Mouse (Mus musculus) forebrain, embryonic 10.5 days (tissue): ENCODE measurements at regions not wholly inside any gene's neighbourhood (a gene's known extent, or its start where the extent isn't known, plus 50 kb on each side); places are given as distances from the start of the nearest gene placed in this dataset.

ENCODE experiments used
- DNase-seq: peaks from one replicate; pipeline ENCODE4 v3.0.0-alpha.2; 2017; ENCODE audit warnings: low spot score; ENCODE audit errors: extremely low spot score
- H3K27ac ChIP-seq: fragments of 300-500 bp; sonication (generic); 2 replicates; pipeline ENCODE4 v1.5.1; 2016; ENCODE audit warnings: mild to moderate bottlenecking
- H3K27me3 ChIP-seq: fragments of 300-500 bp; sonication (generic); 2 replicates; pipeline ENCODE4 v1.6.1; 2016; ENCODE audit warnings: mild to moderate bottlenecking; ENCODE audit not compliant: poor library complexity, severe bottlenecking
- H3K36me3 ChIP-seq: fragments of 300-500 bp; sonication (generic); replicated peaks from 2 replicates; pipeline ENCODE4 v1.6.1; 2016; ENCODE audit warnings: mild to moderate bottlenecking, moderate library complexity
- H3K4me1 ChIP-seq: fragments of 300-500 bp; sonication (generic); 2 replicates; pipeline ENCODE4 v1.6.1; 2016
- H3K4me3 ChIP-seq: fragments of 300-500 bp; sonication (generic); 2 replicates; pipeline ENCODE4 v1.5.1; 2016; ENCODE audit warnings: mild to moderate bottlenecking, moderate library complexity
- H3K9me3 ChIP-seq: fragments of 300-500 bp; sonication (generic); 2 replicates; pipeline ENCODE4 v1.6.1; 2016; ENCODE audit warnings: mild to moderate bottlenecking, moderate library complexity
- WGBS: fragments of 180-500 bp; shearing (Covaris S2); methylation state at CpG from one replicate; pipeline ENCODE4 v1.1.7; 2016; 5-methylcytosine and 5-hydroxymethylcytosine counted together

DNA sequence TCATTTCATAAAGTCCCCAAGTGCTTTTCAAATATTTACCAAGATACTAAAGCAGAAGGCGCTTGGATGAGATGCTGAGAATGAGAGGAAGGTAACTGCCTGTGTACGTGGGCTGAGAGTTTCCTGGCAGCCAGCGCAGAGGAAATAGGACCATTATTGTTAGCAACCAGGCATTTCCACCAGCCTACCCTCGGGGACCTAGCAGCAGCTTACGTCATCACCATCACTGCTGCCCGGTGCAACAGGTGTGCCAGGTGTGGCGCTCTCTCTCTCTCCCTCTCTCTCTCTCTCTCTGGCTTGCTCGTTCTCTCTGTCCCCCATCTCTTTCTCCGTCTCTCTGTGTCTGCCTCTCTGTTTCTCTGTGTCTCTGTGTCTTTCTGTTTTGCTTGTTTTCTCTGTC lies 55.1 kb upstream of the Fam222a start:
- H3K9me3 ChIP-seq, result no peaks in the 10 kb centered on the region
- WGBS, result 33% methylated on average over 9 of the region's 9 CpGs
- 0 out of 2 replicates have a peak overlapping the region, but pooled peaks have one; percentile 3 for H3K27ac ChIP-seq
- no peaks in the 10 kb centered on the region for H3K36me3 ChIP-seq
- peaks cover 29% of the 10 kb centered on the region for H3K4me1 ChIP-seq
- no peak for DNase-seq
- peaks cover 69% of the 10 kb centered on the region for H3K27me3 ChIP-seq
- H3K4me3 ChIP-seq, result no peak overlapping the region

DNA sequence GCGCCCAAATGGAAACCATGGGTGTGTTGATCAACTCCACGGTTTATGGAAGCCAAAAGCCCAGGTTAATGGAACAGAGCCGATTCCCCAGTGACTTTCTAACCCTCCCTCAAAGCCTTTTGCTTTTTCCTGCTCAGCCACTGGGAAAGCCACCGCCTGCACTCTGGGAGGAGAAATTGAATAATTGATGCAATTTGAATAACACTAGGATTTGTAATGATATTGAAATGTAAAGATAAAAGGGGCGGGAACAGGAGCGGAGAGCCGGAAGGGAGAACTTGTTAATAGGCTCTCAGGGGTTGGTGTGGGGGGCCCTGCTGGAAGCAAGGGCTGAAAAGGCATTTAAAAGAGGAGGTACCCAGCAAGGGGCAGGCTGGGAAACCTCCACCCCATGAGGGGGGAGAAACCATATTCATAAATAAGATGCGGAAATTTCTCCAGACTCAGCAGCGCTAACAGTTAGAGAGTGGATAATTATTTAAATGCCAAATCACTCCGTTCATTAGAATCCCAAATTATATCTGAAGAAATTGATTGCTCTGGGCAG lies 53.8 kb upstream of the Fam222a start:
- DNase-seq, result no peak
- Histone ChIP-seq H3K36me3 (no peaks in the 10 kb centered on the region), H3K27me3 (peaks cover 65% of the 10 kb centered on the region), H3K27ac (peak overlapping the region; percentile 35; the same call in 1 of the 2 replicates), H3K4me3 (peak overlapping the region; percentile 35), H3K9me3 (no peaks in the 10 kb centered on the region), H3K4me1 (peaks cover 29% of the 10 kb centered on the region)
- 13% methylated on average over 10 of the region's 10 CpGs for WGBS

DNA sequence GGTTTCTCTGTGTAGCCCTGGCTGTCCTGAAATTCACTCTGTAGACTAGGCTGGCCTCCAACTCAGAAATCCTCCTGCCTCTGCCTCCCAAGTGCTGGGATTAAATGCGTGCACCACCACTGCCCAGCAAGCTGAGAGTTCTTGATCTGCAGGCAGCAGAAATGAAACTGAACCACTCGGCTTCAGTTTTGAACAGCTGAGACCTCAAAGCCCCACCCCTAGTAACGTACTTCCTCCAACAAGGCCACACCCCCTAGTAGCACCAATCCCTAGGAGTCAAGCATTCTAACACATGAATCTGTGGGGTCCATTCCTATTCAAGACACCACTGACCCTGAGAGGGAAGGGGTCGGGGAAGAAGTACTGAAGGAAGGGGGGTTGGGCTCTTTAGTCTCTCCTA lies 50.8 kb upstream of the Fam222a start:
- peaks cover 29% of the 10 kb centered on the region for H3K4me1 ChIP-seq
- H3K4me3 ChIP-seq, result no peak overlapping the region
- WGBS, result 90% methylated on average over 4 of the region's 4 CpGs
- peaks cover 35% of the 10 kb centered on the region for H3K27me3 ChIP-seq
- H3K9me3 ChIP-seq, result no peaks in the 10 kb centered on the region
- H3K27ac ChIP-seq, result no peak overlapping the region
- no peaks in the 10 kb centered on the region for H3K36me3 ChIP-seq
- no peak for DNase-seq

DNA sequence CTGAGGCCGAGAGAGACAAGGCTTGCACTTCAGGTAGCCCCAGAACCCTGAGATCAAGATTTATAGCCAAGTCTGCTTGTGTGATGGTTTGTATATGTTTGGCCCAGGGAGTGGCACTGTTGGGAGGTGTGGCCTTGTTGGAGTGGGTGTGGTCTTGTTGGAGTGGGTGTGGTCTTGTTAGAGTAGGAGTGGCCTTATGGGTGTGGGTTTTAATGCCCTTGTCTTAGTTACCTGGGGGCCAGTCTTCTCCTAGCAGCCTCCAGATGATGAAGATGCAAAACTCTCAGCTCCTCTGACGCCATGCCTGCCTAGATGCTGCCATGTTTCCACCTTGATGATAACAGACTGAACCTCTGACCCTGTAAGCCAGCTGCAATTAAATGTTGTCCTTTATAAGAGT lies 49.8 kb upstream of the Fam222a start:
- Histone ChIP-seq H3K27me3 (peaks cover 28% of the 10 kb centered on the region), H3K4me3 (no peak overlapping the region), H3K4me1 (peaks cover 25% of the 10 kb centered on the region), H3K36me3 (no peaks in the 10 kb centered on the region), H3K9me3 (no peaks in the 10 kb centered on the region), H3K27ac (no peak overlapping the region)
- no peak for DNase-seq
- 92% methylated on average over 2 of the region's 2 CpGs for WGBS
